Mouse (Mus musculus) left cerebral cortex, postnatal 36 days (tissue): ENCODE data around the gene Gm28036. TPM values are rescaled to one million over a fixed set of nuclear protein-coding genes. Genes with fewer than 3 reads are reported as not detected.

Experiments
- total RNA-seq, 2 experiments: library from RNA; stranded (reverse); gene quantifications; 2 replicates each; pipeline ENCODE4 v1.2.3; 2021

Gene Gm28036
- total RNA-seq, 2 experiments from 2014 or later, result 19.2 to 22.8 TPM

Other genes with a start within 250 kb of the Gm28036 start
- gene Uqcc1, start 196.8 kb downstream of the Gm28036 start, total RNA-seq, result 10 to 100 TPM; 66.0 to 70.6 TPM
- not detected for gene Gm15557, start 186.4 kb downstream of the Gm28036 start, total RNA-seq
- gene Gdf5, start 181.7 kb downstream of the Gm28036 start, total RNA-seq, result under 1 TPM in 1 of 2 experiments, not detected in 1; 0.27 TPM
- gene Cep250, start 170.6 kb downstream of the Gm28036 start, total RNA-seq, result 10 to 100 TPM; 18.3 to 20.4 TPM
- 1 to 10 TPM; 1.5 to 1.6 TPM for gene 6430550D23Rik, start 119.1 kb downstream of the Gm28036 start, total RNA-seq
- gene Ergic3, start 119.0 kb downstream of the Gm28036 start, total RNA-seq, result 100 to 1,000 TPM; 195 to 222 TPM
- gene Fer1l4, start 74.1 kb downstream of the Gm28036 start, total RNA-seq, result not detected
- 1 to 10 TPM; 3.9 to 4.5 TPM for gene Spag4, start 61.9 kb downstream of the Gm28036 start, total RNA-seq
- gene Cpne1, start 15.1 kb downstream of the Gm28036 start, total RNA-seq, result 10 to 100 TPM; 21.7 to 29.5 TPM
- gene Rbm12, start 15.1 kb downstream of the Gm28036 start, total RNA-seq, result 10 to 100 TPM; 22.3 to 26.9 TPM
- 100 to 1,000 TPM; 143 to 169 TPM for gene Romo1, start 16.9 kb upstream of the Gm28036 start, total RNA-seq
- gene Nfs1, start 17.1 kb upstream of the Gm28036 start, total RNA-seq, result 10 to 100 TPM; 39.2 to 40.4 TPM
- gene Rbm39, start 53.1 kb upstream of the Gm28036 start, total RNA-seq, result 100 to 1,000 TPM; 223 to 344 TPM
- 10 to 100 TPM; 68.9 to 77.7 TPM for gene Phf20, start 69.4 kb upstream of the Gm28036 start, total RNA-seq
- gene Cnbd2, start 185.2 kb upstream of the Gm28036 start, total RNA-seq, result 1 to 10 TPM; 4.9 to 7.2 TPM
- gene Scand1, start 185.6 kb upstream of the Gm28036 start, total RNA-seq, result 100 to 1,000 TPM in 1 of 2 experiments, 10 to 100 TPM in 1; 86.2 to 105 TPM